Mouse (Mus musculus) forebrain, embryonic 15.5 days (tissue): ENCODE measurements around the gene Gm19402. TPM values are rescaled to one million over a fixed set of nuclear protein-coding genes. Genes with fewer than 3 reads are reported as not detected.

Source experiments
- ATAC-seq: fragments of 200-750 bp; cut with Nextera tagmentation; replicated peaks from 2 replicates; pipeline ENCODE4 v1.8.0; 2017; ENCODE audit warnings: mild to moderate bottlenecking, moderate TSS enrichment, moderate library complexity
- H3K27ac ChIP-seq: fragments of 300-500 bp; sonication (generic); replicated peaks from 2 replicates; pipeline ENCODE4 v1.5.1; 2015; ENCODE audit warnings: mild to moderate bottlenecking, inconsistent platforms
- H3K27me3 ChIP-seq: fragments of 300-500 bp; sonication (generic); 2 replicates; pipeline ENCODE4 v1.6.1; 2015; ENCODE audit warnings: inconsistent platforms
- H3K36me3 ChIP-seq: fragments of 300-500 bp; sonication (generic); 2 replicates; pipeline ENCODE4 v1.6.1; 2015; ENCODE audit warnings: mild to moderate bottlenecking, inconsistent platforms
- H3K4me1 ChIP-seq: fragments of 300-500 bp; sonication (generic); 2 replicates; pipeline ENCODE4 v1.6.1; 2015; ENCODE audit warnings: inconsistent platforms
- H3K4me2 ChIP-seq: fragments of 300-500 bp; sonication (generic); replicated peaks from 2 replicates; pipeline ENCODE4 v1.6.1; 2015; ENCODE audit warnings: mild to moderate bottlenecking, inconsistent platforms
- H3K4me3 ChIP-seq: fragments of 300-500 bp; sonication (generic); 2 replicates; pipeline ENCODE4 v1.5.1; 2015; ENCODE audit warnings: mild to moderate bottlenecking, inconsistent platforms
- H3K9ac ChIP-seq: fragments of 300-500 bp; sonication (generic); replicated peaks from 2 replicates; pipeline ENCODE4 v1.6.1; 2015; ENCODE audit warnings: mild to moderate bottlenecking, inconsistent platforms
- H3K9me3 ChIP-seq: fragments of 300-500 bp; sonication (generic); 2 replicates; pipeline ENCODE4 v1.6.1; 2016; ENCODE audit warnings: inconsistent platforms
- WGBS: fragments of 180-500 bp; shearing (Covaris S2); methylation state at CpG from one replicate; pipeline ENCODE4 v1.1.7; 2015; ENCODE audit warnings: mixed read lengths; 5-methylcytosine and 5-hydroxymethylcytosine counted together
- microRNA counts: library from miRNA; unstranded; fragments of <30 nt; microRNA quantifications from one replicate; lab custom pipeline; 2016
- microRNA-seq: library from miRNA; unstranded; fragments of <30 nt; microRNA quantifications from one replicate; pipeline ENCODE4, GENCODE M21; 2016
- polyA plus RNA-seq: library from polyadenylated mRNA; unstranded; fragments of >200 nt; fragmentation: Nextera tagmentation; extraction: Ambion mirVana; gene quantifications from 2 replicates; pipeline ENCODE4 v1.2.1, GENCODE M21; 2015

Gm19402 gene
- polyA plus RNA-seq, 1 experiment from 2014 or later, result not detected

DNA sequence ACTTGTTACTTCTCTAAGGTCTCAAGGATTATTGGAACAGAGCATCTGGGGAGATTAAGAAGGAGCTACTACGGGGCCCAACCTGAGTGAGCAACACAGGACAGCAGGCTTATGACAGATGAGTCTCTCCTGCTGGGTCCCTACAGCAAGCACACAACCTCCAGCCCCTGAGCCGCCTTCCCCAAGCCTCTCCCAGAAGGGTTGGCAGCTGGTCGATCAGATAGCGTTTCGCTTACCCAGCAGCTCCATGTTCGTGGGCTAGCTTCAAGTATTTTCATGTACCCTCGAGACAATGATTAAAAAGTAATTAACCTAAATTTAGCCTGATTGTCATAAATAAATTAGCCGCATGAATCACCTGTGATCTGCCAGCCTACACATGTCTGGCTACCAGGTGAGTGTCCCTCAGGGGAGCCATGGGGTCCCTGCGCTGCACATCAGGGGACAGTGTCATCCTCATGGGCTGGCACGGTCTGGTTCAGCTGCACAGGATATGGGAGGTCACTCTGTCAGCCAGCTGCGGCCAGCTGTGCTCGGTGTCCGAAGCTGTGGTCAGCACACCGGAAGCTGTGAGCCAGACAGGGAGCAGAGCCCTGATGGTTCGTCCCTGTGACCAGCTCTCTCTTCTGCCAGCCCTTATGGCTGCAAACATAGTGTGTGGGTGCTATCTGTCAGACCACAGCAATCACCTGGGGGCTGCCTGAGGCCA, 32.1 kb downstream of the Gm19402 start:
- ATAC-seq, result no peak
- no peaks in the 10 kb centered on the region for H3K9me3 ChIP-seq

DNA sequence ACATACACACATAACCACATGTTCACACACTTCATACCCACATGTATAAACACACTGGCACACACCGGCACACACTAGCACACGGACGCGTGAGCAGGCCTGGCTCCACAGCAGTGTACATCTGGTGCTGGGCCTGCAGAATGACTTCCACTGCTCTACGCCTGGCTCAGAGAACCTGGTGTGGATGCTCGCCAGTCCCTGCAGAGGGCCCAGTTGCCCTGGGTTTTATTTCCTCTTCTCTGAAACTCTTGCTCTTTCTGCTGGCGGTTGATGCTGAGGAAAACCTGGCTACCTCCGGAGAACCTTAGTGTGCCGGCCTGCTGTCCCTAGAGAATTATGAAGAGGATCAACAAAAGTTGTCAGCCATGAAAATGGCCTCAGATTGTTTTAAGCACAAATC, 38.5 kb downstream of the Gm19402 start:
- Histone ChIP-seq H3K9ac (no peak overlapping the region), H3K9me3 (no peaks in the 10 kb centered on the region), H3K4me3 (no peak overlapping the region), H3K27ac (no peak overlapping the region), H3K4me1 (no peaks in the 10 kb centered on the region), H3K4me2 (no peak overlapping the region), H3K27me3 (no peaks in the 10 kb centered on the region), H3K36me3 (no peaks in the 10 kb centered on the region)
- no peak for ATAC-seq
- 86% methylated on average over 9 of the region's 9 CpGs for WGBS

More for the DNA sequence above, 32.1 kb downstream of the Gm19402 start:
- no peak overlapping the region for H3K27ac ChIP-seq
- H3K4me2 ChIP-seq, result no peak overlapping the region
- no peak overlapping the region for H3K9ac ChIP-seq
- no peak overlapping the region for H3K4me3 ChIP-seq
- no peaks in the 10 kb centered on the region for H3K36me3 ChIP-seq
- H3K27me3 ChIP-seq, result no peaks in the 10 kb centered on the region
- 79% methylated on average over 15 of the region's 15 CpGs for WGBS
- no peaks in the 10 kb centered on the region for H3K4me1 ChIP-seq

DNA sequence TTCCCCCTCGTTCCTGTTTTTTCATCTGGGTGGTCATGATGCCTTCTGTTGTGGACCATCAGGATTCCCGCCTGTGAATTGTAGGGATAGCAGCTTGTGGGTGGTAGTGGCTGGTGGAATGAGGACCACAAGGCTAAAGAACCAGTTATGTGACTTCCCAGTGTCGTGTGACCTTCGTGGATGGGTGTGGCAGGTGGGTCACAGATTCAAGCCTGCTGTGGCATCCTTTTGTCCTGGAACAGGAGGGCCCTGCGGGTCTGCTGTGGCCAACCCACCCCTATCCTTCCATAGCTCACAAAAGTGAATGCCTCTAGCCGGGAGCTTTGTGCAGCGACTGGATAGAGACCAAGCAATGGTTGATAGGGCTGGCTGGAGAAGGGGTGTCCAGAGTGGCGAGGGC, 42.7 kb downstream of the Gm19402 start:
- Histone ChIP-seq H3K9ac (no peak overlapping the region), H3K9me3 (no peaks in the 10 kb centered on the region), H3K4me3 (no peak overlapping the region), H3K36me3 (peaks cover 30% of the 10 kb centered on the region), H3K4me1 (no peaks in the 10 kb centered on the region), H3K4me2 (no peak overlapping the region), H3K27ac (no peak overlapping the region; the same call in 1 of the 2 replicates), H3K27me3 (no peaks in the 10 kb centered on the region)
- no peak for ATAC-seq
- WGBS, result 88% methylated on average over 8 of the region's 8 CpGs

DNA sequence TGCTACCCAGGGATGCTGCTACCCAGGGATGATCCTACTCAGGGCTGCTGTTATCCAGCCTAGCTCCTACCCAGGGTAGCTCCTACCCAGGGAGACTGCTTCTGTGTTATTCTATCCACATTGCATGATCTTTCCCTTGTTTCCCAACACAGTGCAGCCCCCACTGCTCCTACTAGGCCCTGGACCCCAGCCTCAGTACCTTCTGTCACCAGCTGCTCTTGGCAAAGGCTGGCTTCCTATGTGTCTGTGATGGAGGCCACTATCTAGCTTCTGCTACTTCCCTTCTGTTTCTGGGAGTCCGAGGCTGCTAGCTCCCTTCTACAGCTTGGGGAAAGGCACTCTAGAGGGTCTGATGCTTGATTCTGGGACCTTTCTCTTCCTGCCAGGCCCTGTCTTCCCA, 43.1 kb downstream of the Gm19402 start:
- peak; percentile 45 for ATAC-seq
- no peak overlapping the region for H3K4me3 ChIP-seq
- no peaks in the 10 kb centered on the region for H3K9me3 ChIP-seq
- H3K27me3 ChIP-seq, result no peaks in the 10 kb centered on the region
- 76% methylated on average over 1 of the region's 1 CpGs for WGBS
- H3K27ac ChIP-seq, result no peak overlapping the region; the same call in 1 of the 2 replicates
- no peak overlapping the region for H3K4me2 ChIP-seq
- H3K4me1 ChIP-seq, result no peaks in the 10 kb centered on the region
- H3K36me3 ChIP-seq, result peaks cover 31% of the 10 kb centered on the region
- H3K9ac ChIP-seq, result no peak overlapping the region

DNA sequence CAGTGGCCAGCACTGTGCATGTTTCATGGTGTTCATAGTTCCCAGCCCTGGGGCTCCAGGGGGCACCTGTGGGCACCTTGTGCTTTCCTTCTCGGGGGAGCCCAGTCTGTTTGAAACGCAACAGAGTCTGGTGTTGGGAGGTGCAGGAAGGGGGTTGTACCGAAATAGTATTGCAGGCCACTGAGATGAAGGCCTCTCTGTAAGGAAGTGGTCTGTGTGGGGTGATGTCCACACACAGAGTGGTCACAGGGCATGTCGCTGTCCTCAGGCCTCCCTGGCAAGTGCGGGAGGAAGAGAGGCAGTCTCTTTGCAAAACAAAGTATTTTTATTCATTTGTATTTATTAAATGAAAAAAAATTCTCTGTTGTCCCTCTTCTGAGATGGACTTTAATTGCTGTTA, 45.0 kb downstream of the Gm19402 start:
- Histone ChIP-seq H3K27ac (no peak overlapping the region), H3K4me3 (no peak overlapping the region), H3K4me2 (no peak overlapping the region), H3K9me3 (no peaks in the 10 kb centered on the region), H3K27me3 (no peaks in the 10 kb centered on the region), H3K4me1 (no peaks in the 10 kb centered on the region), H3K36me3 (peaks cover 46% of the 10 kb centered on the region), H3K9ac (no peak overlapping the region)
- 93% methylated on average over 5 of the region's 5 CpGs for WGBS
- no peak for ATAC-seq

DNA sequence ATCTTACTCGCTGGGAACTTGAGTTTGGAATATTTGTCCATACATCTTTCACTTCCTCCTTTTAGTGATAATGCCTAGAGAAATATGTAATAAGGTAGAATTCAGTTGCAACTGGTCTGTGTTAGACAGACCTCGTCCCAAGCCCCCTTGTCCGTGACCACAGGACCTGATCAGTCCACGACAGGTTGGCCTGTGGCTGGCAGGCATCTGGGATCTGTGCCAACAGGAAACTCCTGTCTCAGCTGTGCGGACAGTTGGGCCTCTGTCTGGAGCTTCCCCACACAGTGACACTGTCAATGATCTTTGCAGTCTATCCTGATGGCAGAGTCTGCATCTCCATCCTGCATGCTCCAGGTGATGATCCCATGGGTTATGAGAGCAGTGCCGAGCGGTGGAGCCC, 47.4 kb downstream of the Gm19402 start:
- no peaks in the 10 kb centered on the region for H3K27me3 ChIP-seq
- H3K4me3 ChIP-seq, result no peak overlapping the region
- peaks cover 5% of the 10 kb centered on the region; the same call in 1 of the 2 replicates for H3K4me1 ChIP-seq
- peaks cover 46% of the 10 kb centered on the region for H3K36me3 ChIP-seq
- 84% methylated on average over 7 of the region's 7 CpGs for WGBS
- no peak overlapping the region for H3K9ac ChIP-seq
- no peak overlapping the region for H3K4me2 ChIP-seq
- H3K27ac ChIP-seq, result no peak overlapping the region
- ATAC-seq, result no peak
- no peaks in the 10 kb centered on the region for H3K9me3 ChIP-seq

MicroRNA genes within 50 kb of the gene (microRNA counts, 519-probe panel; counts per million panel counts)
- microRNA mmu-miR-1930 (lab: Ali Mortazavi, UCI), result not detected

Small RNA genes lying within 50 kb of the gene (microRNA-seq; reads per million reads assigned to microRNA genes)
- gene Mir1930, result 13.2 reads per million, percentile 28 among the genes with 10 or more reads in this experiment

Other genes starting within 250 kb of the Gm19402 start
- 43.0 and 44.2 TPM in 2 replicates for gene Fam207a, start 175.0 kb downstream of the Gm19402 start, polyA plus RNA-seq
- gene Itgb2, start 160.5 kb downstream of the Gm19402 start, polyA plus RNA-seq, result 0.65 and 0.87 TPM in 2 replicates
- gene Pttg1ip, start 109.0 kb downstream of the Gm19402 start, polyA plus RNA-seq, result 67.5 and 71.0 TPM in 2 replicates
- gene Sumo3, start 84.7 kb downstream of the Gm19402 start, polyA plus RNA-seq, result 318 and 322 TPM in 2 replicates
- gene Gm49325, start 84.6 kb downstream of the Gm19402 start, polyA plus RNA-seq, result 4.2 and 8.6 TPM in 2 replicates
- 108 and 117 TPM in 2 replicates for gene Ube2g2, start 68.5 kb downstream of the Gm19402 start, polyA plus RNA-seq
- gene Tspear, start 4.2 kb downstream of the Gm19402 start, polyA plus RNA-seq, result 0.17 and 0.52 TPM in 2 replicates
- not detected in 2 replicates for gene Gm9508, start 6.5 kb upstream of the Gm19402 start, polyA plus RNA-seq
- not detected in 2 replicates for gene Gm10272, start 15.9 kb upstream of the Gm19402 start, polyA plus RNA-seq
- gene Gm10024, start 20.7 kb upstream of the Gm19402 start, polyA plus RNA-seq, result not detected in 2 replicates
- gene Gm10142, start 25.1 kb upstream of the Gm19402 start, polyA plus RNA-seq, result not detected in 2 replicates
- gene Krtap12-1, start 29.8 kb upstream of the Gm19402 start, polyA plus RNA-seq, result not detected in 2 replicates
- gene Gm10100, start 35.7 kb upstream of the Gm19402 start, polyA plus RNA-seq, result not detected in 2 replicates
- gene Gm18596, start 51.9 kb upstream of the Gm19402 start, polyA plus RNA-seq, result not detected in 2 replicates
- gene Gm9736, start 60.6 kb upstream of the Gm19402 start, polyA plus RNA-seq, result not detected in 2 replicates
- gene Gm3233, start 68.9 kb upstream of the Gm19402 start, polyA plus RNA-seq, result not detected in 2 replicates
- not detected in 2 replicates for gene Gm3238, start 80.6 kb upstream of the Gm19402 start, polyA plus RNA-seq
- not detected in 2 replicates for gene Gm7138, start 86.2 kb upstream of the Gm19402 start, polyA plus RNA-seq
- gene Gm3250, start 91.8 kb upstream of the Gm19402 start, polyA plus RNA-seq, result not detected in 2 replicates
- not detected in 2 replicates for gene Gm7137, start 97.4 kb upstream of the Gm19402 start, polyA plus RNA-seq
- not detected in 2 replicates for gene Gm9639, start 104.3 kb upstream of the Gm19402 start, polyA plus RNA-seq
- gene Gm19668, start 108.4 kb upstream of the Gm19402 start, polyA plus RNA-seq, result not detected in 2 replicates
- gene Gm9507, start 121.1 kb upstream of the Gm19402 start, polyA plus RNA-seq, result not detected in 2 replicates
- gene Gm2696, start 123.9 kb upstream of the Gm19402 start, polyA plus RNA-seq, result not detected in 2 replicates
- gene Krtap10-4, start 136.3 kb upstream of the Gm19402 start, polyA plus RNA-seq, result not detected in 2 replicates
- not detected in 2 replicates for gene Krtap10-10, start 145.2 kb upstream of the Gm19402 start, polyA plus RNA-seq
- gene Gm36176, start 156.0 kb upstream of the Gm19402 start, polyA plus RNA-seq, result not detected in 2 replicates
- not detected in 2 replicates for gene Gm10318, start 162.1 kb upstream of the Gm19402 start, polyA plus RNA-seq
- not detected in 2 replicates for gene Gm3285, start 171.2 kb upstream of the Gm19402 start, polyA plus RNA-seq
- 11.1 and 11.3 TPM in 2 replicates for gene Lrrc3, start 211.8 kb upstream of the Gm19402 start, polyA plus RNA-seq